Mouse (Mus musculus): Measurements from ENCODE around the gene Map3k5.

GRCm38 (mm10) chr10:20111508-20111907 lies 177.2 kb downstream of the Map3k5 start:
- TF ChIP-seq POLR2A (IDR thresholded peaks at IDR 0.05; ENCODE audit: insufficient read length, low read depth) = no peak
- TF ChIP-seq MAX (IDR thresholded peaks at IDR 0.05; ENCODE audit: low read depth) = no peak
- TF ChIP-seq POLR2AphosphoS2 (IDR thresholded peaks at IDR 0.05; ENCODE audit: insufficient read length, low read depth) = no peak
- TF ChIP-seq REST (IDR thresholded peaks at IDR 0.05; ENCODE audit: insufficient read depth, insufficient read length) = no peak
- no peak for TF ChIP-seq SRF (IDR thresholded peaks at IDR 0.05; ENCODE audit: control insufficient read depth, insufficient read length, low read depth)
- TF ChIP-seq E2F4 (IDR thresholded peaks at IDR 0.05; ENCODE audit: insufficient read depth) = no peak
- TF ChIP-seq USF1 (IDR thresholded peaks at IDR 0.05; ENCODE audit: low read depth) = no peak
- no peak for TF ChIP-seq CEBPB (IDR thresholded peaks at IDR 0.05; ENCODE audit: insufficient read depth, poor library complexity, severe bottlenecking)
